Mouse (Mus musculus): ENCODE data around the gene Sphkap. TPM values are rescaled to one million over a fixed set of nuclear protein-coding genes. Genes with fewer than 3 reads are reported as not detected.
A peak's percentile ranks its signal among the peaks of the same experiment; 100 is the strongest.

Gene Sphkap
- polyA plus RNA-seq (2014; fragmentation: Nextera tagmentation; extraction: Ambion mirVana), result 0.09 and 0.23 TPM in 2 replicates

- H3K4me3 ChIP-seq (ENCODE audit: low read depth, low read length), result peak within 1 kb of the TSS; percentile 31
- 1% methylated on average over 15 of the region's 16 CpGs for WGBS
- DNase-seq (ENCODE audit: low spot score) (peak; percentile 63), ATAC-seq (ENCODE audit: insufficient number of reproducible peaks, low FRiP score, low TSS enrichment, low read depth) (0 out of 2 replicates have a peak, but pooled peaks have one; percentile 44)
- no peaks in the 10 kb centered on the region for H3K4me1 ChIP-seq (ENCODE audit: control insufficient read depth, insufficient read depth, low read length)
- peak within 1 kb of the TSS; percentile 73 for H3K4me2 ChIP-seq (ENCODE audit: low read depth, severe bottlenecking)
- H3K36me3 ChIP-seq (ENCODE audit: control insufficient read depth, insufficient read depth, low read length), result no peaks in the 10 kb centered on the region
- peaks cover 10% of the 10 kb centered on the region for H3K27me3 ChIP-seq (ENCODE audit: control insufficient read depth, insufficient read depth, low read length)
- 0 out of 2 replicates have a peak within 1 kb of the TSS, but pooled peaks have one; percentile 17 for H3K9ac ChIP-seq (ENCODE audit: low read length)
- no peak within 1 kb of the TSS for H3K27ac ChIP-seq (replicated peaks; ENCODE audit: low read depth, low read length)
- H3K9me3 ChIP-seq (ENCODE audit: control insufficient read depth, low read length), result no peaks in the 10 kb centered on the region
These were observed at the start of gene Sphkap for GRCm38 (mm10) chr1:83408021-83408464. Gene Sphkap (minus strand): TSS chr1:83408200.

- Histone ChIP-seq H3K9me3 (ENCODE audit: control insufficient read depth, low read length) (no peaks in the 10 kb centered on the region), H3K4me1 (ENCODE audit: control insufficient read depth, insufficient read depth, low read length) (no peaks in the 10 kb centered on the region), H3K4me2 (ENCODE audit: low read depth, severe bottlenecking) (no peak overlapping the region), H3K4me3 (ENCODE audit: low read depth, low read length) (no peak overlapping the region), H3K27me3 (ENCODE audit: control insufficient read depth, insufficient read depth, low read length) (no peaks in the 10 kb centered on the region), H3K27ac (replicated peaks; ENCODE audit: low read depth, low read length) (no peak overlapping the region), H3K9ac (ENCODE audit: low read length) (no peak overlapping the region), H3K36me3 (ENCODE audit: control insufficient read depth, insufficient read depth, low read length) (no peaks in the 10 kb centered on the region)
- no peak for DNase-seq (ENCODE audit: low spot score)
- 45% methylated on average over 5 of the region's 5 CpGs for WGBS
- no peak for ATAC-seq (ENCODE audit: insufficient number of reproducible peaks, low FRiP score, low TSS enrichment, low read depth)
These were observed 43.3 kb upstream of the Sphkap start for GRCm38 (mm10) chr1:83451291-83451690.

- H3K4me2 ChIP-seq (ENCODE audit: low read depth, severe bottlenecking), result no peak overlapping the region
- no peak for ATAC-seq (ENCODE audit: insufficient number of reproducible peaks, low FRiP score, low TSS enrichment, low read depth)
- WGBS, result 95% methylated on average over 2 of the region's 2 CpGs
These were observed 32.4 kb upstream of the Sphkap start for GRCm38 (mm10) chr1:83440422-83440821.

DNA sequence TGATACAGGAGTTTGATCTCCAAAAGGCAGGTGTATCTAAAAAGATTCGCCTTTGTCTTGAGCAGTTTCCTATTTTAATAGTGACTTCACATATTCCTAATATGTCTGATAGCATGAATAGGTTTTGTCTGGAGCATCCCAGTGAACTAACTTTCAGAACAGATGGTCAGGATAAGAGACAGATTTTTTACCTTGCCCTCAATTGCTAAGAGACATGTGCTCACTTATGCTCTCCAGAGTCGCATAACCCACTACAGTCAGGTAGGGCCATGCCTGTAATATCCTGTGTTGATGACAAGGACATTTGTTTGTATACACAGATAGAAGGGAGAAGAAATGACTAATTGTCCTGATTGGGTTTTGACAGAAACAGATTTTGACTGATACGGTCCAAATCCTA, 25.9 kb upstream of the Sphkap start:
- H3K9ac ChIP-seq (ENCODE audit: low read length), result no peak overlapping the region
- H3K27me3 ChIP-seq (ENCODE audit: control insufficient read depth, insufficient read depth, low read length), result no peaks in the 10 kb centered on the region
- H3K36me3 ChIP-seq (ENCODE audit: control insufficient read depth, insufficient read depth, low read length), result no peaks in the 10 kb centered on the region
- no peaks in the 10 kb centered on the region for H3K4me1 ChIP-seq (ENCODE audit: control insufficient read depth, insufficient read depth, low read length)
- H3K27ac ChIP-seq (replicated peaks; ENCODE audit: low read depth, low read length), result no peak overlapping the region
- WGBS, result 90% methylated on average over 3 of the region's 3 CpGs
- no peak overlapping the region for H3K4me2 ChIP-seq (ENCODE audit: low read depth, severe bottlenecking)
- no peak overlapping the region for H3K4me3 ChIP-seq (ENCODE audit: low read depth, low read length)
- no peaks in the 10 kb centered on the region for H3K9me3 ChIP-seq (ENCODE audit: control insufficient read depth, low read length)
- DNase-seq (ENCODE audit: low spot score) (no peak), ATAC-seq (ENCODE audit: insufficient number of reproducible peaks, low FRiP score, low TSS enrichment, low read depth) (no peak)

More at GRCm38 (mm10) chr1:83440422-83440821, 32.4 kb upstream of the Sphkap start:
- Histone ChIP-seq H3K36me3 (ENCODE audit: control insufficient read depth, insufficient read depth, low read length) (no peaks in the 10 kb centered on the region), H3K4me1 (ENCODE audit: control insufficient read depth, insufficient read depth, low read length) (no peaks in the 10 kb centered on the region), H3K9me3 (ENCODE audit: control insufficient read depth, low read length) (no peaks in the 10 kb centered on the region), H3K27me3 (ENCODE audit: control insufficient read depth, insufficient read depth, low read length) (no peaks in the 10 kb centered on the region), H3K4me3 (ENCODE audit: low read depth, low read length) (no peak overlapping the region), H3K27ac (replicated peaks; ENCODE audit: low read depth, low read length) (no peak overlapping the region), H3K9ac (ENCODE audit: low read length) (no peak overlapping the region)
- DNase-seq (ENCODE audit: low spot score), result no peak

DNA sequence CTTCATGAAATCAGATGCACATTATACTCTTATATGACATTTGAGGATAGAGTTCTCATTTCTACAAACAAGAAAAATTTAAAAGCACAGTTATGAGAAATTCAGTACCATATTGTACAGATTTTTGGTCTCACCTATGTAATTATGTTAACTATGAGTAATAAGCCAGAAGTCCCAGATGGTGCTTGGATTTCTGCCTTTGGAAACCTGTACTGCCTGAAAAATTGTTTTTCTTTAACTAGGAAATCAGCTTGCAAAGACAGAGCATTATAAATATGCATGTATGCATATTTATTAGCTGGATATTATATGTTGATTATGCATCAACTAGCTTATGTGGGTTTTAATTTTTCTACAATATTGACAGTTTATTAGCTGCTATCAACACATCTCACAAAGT, 21.9 kb upstream of the Sphkap start:
- Histone ChIP-seq H3K4me3 (ENCODE audit: low read depth, low read length) (no peak overlapping the region), H3K36me3 (ENCODE audit: control insufficient read depth, insufficient read depth, low read length) (no peaks in the 10 kb centered on the region), H3K4me2 (ENCODE audit: low read depth, severe bottlenecking) (no peak overlapping the region), H3K9ac (ENCODE audit: low read length) (no peak overlapping the region), H3K27me3 (ENCODE audit: control insufficient read depth, insufficient read depth, low read length) (no peaks in the 10 kb centered on the region), H3K4me1 (ENCODE audit: control insufficient read depth, insufficient read depth, low read length) (no peaks in the 10 kb centered on the region), H3K27ac (replicated peaks; ENCODE audit: low read depth, low read length) (no peak overlapping the region), H3K9me3 (ENCODE audit: control insufficient read depth, low read length) (no peaks in the 10 kb centered on the region)
- DNase-seq (ENCODE audit: low spot score), result no peak
- ATAC-seq (ENCODE audit: insufficient number of reproducible peaks, low FRiP score, low TSS enrichment, low read depth), result no peak

DNA sequence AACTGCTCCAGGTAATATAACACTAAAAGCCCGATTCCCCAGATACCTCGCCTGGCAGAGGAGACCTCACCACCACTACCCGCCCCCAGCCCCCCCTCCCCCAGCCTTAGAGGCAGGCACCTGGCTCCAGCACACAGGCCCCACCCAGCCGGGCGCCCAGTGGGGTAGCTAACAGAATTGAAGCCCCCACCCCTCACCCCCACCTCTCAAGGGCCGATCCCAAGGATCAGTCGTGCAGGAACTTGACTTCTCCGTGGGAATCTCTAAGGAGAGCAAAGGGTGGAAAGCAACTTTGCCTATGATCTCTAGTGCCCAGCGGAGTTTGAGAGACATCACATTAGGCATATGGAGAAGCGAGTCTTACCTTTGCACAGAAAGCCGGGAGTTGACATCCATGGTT, 384 bp downstream of the Sphkap start:
- WGBS, result under 1% methylated on average over 11 of the region's 11 CpGs
- peak; percentile 39; the same call in 1 of the 2 replicates for ATAC-seq (ENCODE audit: insufficient number of reproducible peaks, low FRiP score, low TSS enrichment, low read depth)
- H3K36me3 ChIP-seq (ENCODE audit: control insufficient read depth, insufficient read depth, low read length), result no peaks in the 10 kb centered on the region
- peak overlapping the region; percentile 31 for H3K4me3 ChIP-seq (ENCODE audit: low read depth, low read length)
- H3K9ac ChIP-seq (ENCODE audit: low read length), result no peak overlapping the region
- no peaks in the 10 kb centered on the region for H3K4me1 ChIP-seq (ENCODE audit: control insufficient read depth, insufficient read depth, low read length)
- peak overlapping the region; percentile 73 for H3K4me2 ChIP-seq (ENCODE audit: low read depth, severe bottlenecking)
- no peak overlapping the region for H3K27ac ChIP-seq (replicated peaks; ENCODE audit: low read depth, low read length)
- no peak for DNase-seq (ENCODE audit: low spot score)
- H3K9me3 ChIP-seq (ENCODE audit: control insufficient read depth, low read length), result no peaks in the 10 kb centered on the region
- H3K27me3 ChIP-seq (ENCODE audit: control insufficient read depth, insufficient read depth, low read length), result peaks cover 10% of the 10 kb centered on the region

- DNase-seq (ENCODE audit: low spot score) (no peak), ATAC-seq (ENCODE audit: insufficient number of reproducible peaks, low FRiP score, low TSS enrichment, low read depth) (no peak)
- no peak overlapping the region for H3K27ac ChIP-seq (replicated peaks; ENCODE audit: low read depth, low read length)
- H3K4me2 ChIP-seq (ENCODE audit: low read depth, severe bottlenecking), result peak overlapping the region; percentile 73
- no peaks in the 10 kb centered on the region for H3K4me1 ChIP-seq (ENCODE audit: control insufficient read depth, insufficient read depth, low read length)
- no peak overlapping the region for H3K4me3 ChIP-seq (ENCODE audit: low read depth, low read length)
- 7% methylated on average over 8 of the region's 8 CpGs for WGBS
- H3K9me3 ChIP-seq (ENCODE audit: control insufficient read depth, low read length), result no peaks in the 10 kb centered on the region
- no peaks in the 10 kb centered on the region for H3K36me3 ChIP-seq (ENCODE audit: control insufficient read depth, insufficient read depth, low read length)
- no peak overlapping the region for H3K9ac ChIP-seq (ENCODE audit: low read length)
- H3K27me3 ChIP-seq (ENCODE audit: control insufficient read depth, insufficient read depth, low read length), result peaks cover 10% of the 10 kb centered on the region
These were observed 984 bp downstream of the Sphkap start for GRCm38 (mm10) chr1:83406882-83407549.

GRCm38 (mm10) chr1:83401079-83401478, 6.9 kb downstream of the Sphkap start:
- H3K9me3 ChIP-seq (ENCODE audit: control insufficient read depth, low read length), result no peaks in the 10 kb centered on the region
- H3K4me3 ChIP-seq (ENCODE audit: low read depth, low read length), result no peak overlapping the region
- H3K4me2 ChIP-seq (ENCODE audit: low read depth, severe bottlenecking), result no peak overlapping the region
- no peak overlapping the region for H3K27ac ChIP-seq (replicated peaks; ENCODE audit: low read depth, low read length)
- H3K36me3 ChIP-seq (ENCODE audit: control insufficient read depth, insufficient read depth, low read length), result no peaks in the 10 kb centered on the region
- ATAC-seq (ENCODE audit: insufficient number of reproducible peaks, low FRiP score, low TSS enrichment, low read depth) (no peak), DNase-seq (ENCODE audit: low spot score) (no peak)
- 85% methylated on average over 1 of the region's 1 CpGs for WGBS
- H3K9ac ChIP-seq (ENCODE audit: low read length), result no peak overlapping the region
- no peaks in the 10 kb centered on the region for H3K4me1 ChIP-seq (ENCODE audit: control insufficient read depth, insufficient read depth, low read length)
- H3K27me3 ChIP-seq (ENCODE audit: control insufficient read depth, insufficient read depth, low read length), result no peaks in the 10 kb centered on the region

DNA sequence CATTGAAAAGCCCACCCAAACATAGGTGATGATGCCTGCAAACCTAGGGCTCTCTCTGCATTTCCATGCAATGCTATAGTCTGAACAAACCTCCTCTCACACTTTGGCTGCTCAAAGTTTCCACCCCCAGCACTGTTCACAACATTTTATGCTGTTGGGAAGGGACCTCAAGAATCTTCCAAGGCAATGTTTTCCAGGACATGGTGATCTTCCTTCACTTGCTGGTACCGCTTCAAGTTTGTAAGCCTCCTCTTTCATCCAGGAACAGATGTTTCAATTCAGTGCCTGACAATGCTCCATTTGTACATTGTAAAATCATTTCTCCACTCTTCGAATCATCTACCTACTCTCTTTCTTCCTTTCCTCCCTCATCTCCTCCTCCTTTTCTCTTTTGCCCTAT, 11.7 kb downstream of the Sphkap start:
- ATAC-seq (ENCODE audit: insufficient number of reproducible peaks, low FRiP score, low TSS enrichment, low read depth) (no peak), DNase-seq (ENCODE audit: low spot score) (no peak)
- Histone ChIP-seq H3K36me3 (ENCODE audit: control insufficient read depth, insufficient read depth, low read length) (no peaks in the 10 kb centered on the region), H3K9ac (ENCODE audit: low read length) (no peak overlapping the region), H3K27ac (replicated peaks; ENCODE audit: low read depth, low read length) (no peak overlapping the region), H3K4me2 (ENCODE audit: low read depth, severe bottlenecking) (no peak overlapping the region), H3K9me3 (ENCODE audit: control insufficient read depth, low read length) (no peaks in the 10 kb centered on the region), H3K4me1 (ENCODE audit: control insufficient read depth, insufficient read depth, low read length) (no peaks in the 10 kb centered on the region), H3K27me3 (ENCODE audit: control insufficient read depth, insufficient read depth, low read length) (no peaks in the 10 kb centered on the region), H3K4me3 (ENCODE audit: low read depth, low read length) (no peak overlapping the region)
- 90% methylated on average over 2 of the region's 2 CpGs for WGBS

All from limb, embryonic 11.5 days (tissue).